Mouse (Mus musculus) heart, embryonic 14.5 days (tissue): ENCODE results near the gene Rufy2. TPM values are rescaled to one million over a fixed set of nuclear protein-coding genes. Genes with fewer than 3 reads are reported as not detected.

Experiments
- ATAC-seq: fragments of 200-750 bp; cut with Nextera tagmentation; 2 replicates; pipeline ENCODE4 v1.8.0; 2017; ENCODE audit warnings: low read depth, moderate TSS enrichment; ENCODE audit not compliant: insufficient number of reproducible peaks, insufficient read depth, low FRiP score
- H3K27ac ChIP-seq, 2 experiments: fragments of 200-500 bp in 1 of 2; fragments of 300-500 bp in 1 of 2; sonication (generic) in 1 of 2; replicated peaks in 1 of 2; 2 replicates each; pipeline ENCODE4 v1.5.1; 2012 to 2014; ENCODE audit warnings: low read depth in 2 of 2, low read length in 2 of 2, control low read depth in 1 of 2, mild to moderate bottlenecking in 1 of 2, mixed read lengths in 1 of 2; ENCODE audit not compliant: control insufficient read depth in 1 of 2, insufficient read depth in 1 of 2
- H3K27me3 ChIP-seq: fragments of 300-500 bp; sonication (generic); 2 replicates; pipeline ENCODE4 v1.6.1; 2014; ENCODE audit warnings: mild to moderate bottlenecking, low read length, control low read depth; ENCODE audit not compliant: control insufficient read depth, insufficient read depth
- H3K36me3 ChIP-seq: fragments of 300-500 bp; sonication (generic); 2 replicates; pipeline ENCODE4 v1.6.1; 2014; ENCODE audit warnings: mild to moderate bottlenecking, control low read depth, low read length, mixed read lengths; ENCODE audit not compliant: control insufficient read depth, insufficient read depth
- H3K4me1 ChIP-seq, 2 experiments: fragments of 200-500 bp in 1 of 2; fragments of 300-500 bp in 1 of 2; sonication (generic) in 1 of 2; 2 replicates each; pipeline ENCODE4 v1.6.1; 2012 to 2014; ENCODE audit warnings: low read length in 2 of 2, control low read depth in 1 of 2, mixed read lengths in 1 of 2; ENCODE audit not compliant: control insufficient read depth in 2 of 2, insufficient read depth in 2 of 2
- H3K4me2 ChIP-seq: fragments of 300-500 bp; sonication (generic); 2 replicates; pipeline ENCODE4 v1.6.1; 2014; ENCODE audit warnings: mild to moderate bottlenecking, low read length
- H3K4me3 ChIP-seq, 2 experiments: fragments of 200-500 bp in 1 of 2; fragments of 300-500 bp in 1 of 2; sonication (generic) in 1 of 2; 2 replicates each; pipeline ENCODE4 v1.5.1; 2012 to 2014; ENCODE audit warnings: low read length in 2 of 2, mild to moderate bottlenecking in 2 of 2, control low read depth in 1 of 2, low read depth in 1 of 2, moderate library complexity in 1 of 2; ENCODE audit not compliant: control insufficient read depth in 1 of 2, insufficient read depth in 1 of 2
- H3K9ac ChIP-seq: fragments of 300-500 bp; sonication (generic); 2 replicates; pipeline ENCODE4 v1.6.1; 2014; ENCODE audit warnings: mild to moderate bottlenecking, low read length
- H3K9me3 ChIP-seq: fragments of 300-500 bp; sonication (generic); 2 replicates; pipeline ENCODE4 v1.6.1; 2016; ENCODE audit warnings: low read length, control low read depth; ENCODE audit not compliant: control insufficient read depth
- WGBS: fragments of 180-500 bp; shearing (Covaris S2); extraction: QIAGEN DNeasy Blood & Tissue Kit; methylation state at CpG from one replicate; pipeline ENCODE4 v1.1.7; 2014; 5-methylcytosine and 5-hydroxymethylcytosine counted together
- polyA plus RNA-seq: library from polyadenylated mRNA; unstranded; fragments of >200 nt; fragmentation: Nextera tagmentation; extraction: Ambion mirVana; gene quantifications from 2 replicates; pipeline ENCODE4 v1.2.1, GENCODE M21; 2014

Gene Rufy2
- polyA plus RNA-seq, 1 experiment from 2014 or later: 15.8 TPM

DNA sequence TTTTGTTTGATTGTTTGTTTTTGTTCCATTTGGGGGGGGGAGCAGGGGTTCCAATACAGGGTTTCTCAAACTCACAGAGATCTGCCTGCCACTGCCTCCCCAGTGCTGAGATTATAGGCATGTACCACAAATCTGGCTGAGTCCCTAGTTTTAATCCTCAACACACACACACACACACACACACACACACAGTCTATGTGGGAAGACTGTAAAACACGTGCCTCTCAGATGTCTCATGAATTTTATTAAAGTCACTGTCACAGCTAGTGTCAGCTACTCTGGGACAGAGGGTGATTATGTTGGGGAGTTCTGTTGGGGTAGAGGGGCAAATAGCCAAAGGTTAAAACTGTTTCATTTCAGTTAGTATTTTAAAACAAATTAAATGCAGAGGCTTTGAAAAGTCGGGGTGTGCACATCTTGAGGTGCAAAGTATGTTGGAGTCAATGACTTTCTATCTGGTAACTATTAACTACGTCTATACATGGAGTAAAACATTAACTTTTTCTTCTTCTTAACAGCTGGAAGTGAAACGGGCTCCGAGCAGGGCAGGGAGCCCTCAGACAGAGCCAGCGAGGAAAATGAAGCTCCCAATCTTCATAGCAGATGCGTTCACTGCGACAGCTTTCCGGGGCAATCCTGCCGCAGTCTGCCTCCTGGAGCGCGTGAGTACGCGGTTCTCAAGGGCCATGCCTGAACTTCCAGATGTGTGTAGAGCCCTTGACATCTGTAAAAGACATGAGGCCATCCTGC lies 58.7 kb downstream of the Rufy2 start:
- WGBS: 76% methylated on average over 14 of the region's 14 CpGs
- no peak overlapping the region for H3K27ac ChIP-seq
- H3K4me3 ChIP-seq: no peak overlapping the region
- H3K9ac ChIP-seq: no peak overlapping the region
- H3K4me2 ChIP-seq: no peak overlapping the region
- peaks cover 2 to 3% of the 10 kb centered on the region in 2 experiments; a peak in 2 of 4 replicates for H3K4me1 ChIP-seq
- H3K27me3 ChIP-seq: no peaks in the 10 kb centered on the region
- H3K36me3 ChIP-seq: no peaks in the 10 kb centered on the region
- no peaks in the 10 kb centered on the region for H3K9me3 ChIP-seq
- no peak for ATAC-seq

DNA sequence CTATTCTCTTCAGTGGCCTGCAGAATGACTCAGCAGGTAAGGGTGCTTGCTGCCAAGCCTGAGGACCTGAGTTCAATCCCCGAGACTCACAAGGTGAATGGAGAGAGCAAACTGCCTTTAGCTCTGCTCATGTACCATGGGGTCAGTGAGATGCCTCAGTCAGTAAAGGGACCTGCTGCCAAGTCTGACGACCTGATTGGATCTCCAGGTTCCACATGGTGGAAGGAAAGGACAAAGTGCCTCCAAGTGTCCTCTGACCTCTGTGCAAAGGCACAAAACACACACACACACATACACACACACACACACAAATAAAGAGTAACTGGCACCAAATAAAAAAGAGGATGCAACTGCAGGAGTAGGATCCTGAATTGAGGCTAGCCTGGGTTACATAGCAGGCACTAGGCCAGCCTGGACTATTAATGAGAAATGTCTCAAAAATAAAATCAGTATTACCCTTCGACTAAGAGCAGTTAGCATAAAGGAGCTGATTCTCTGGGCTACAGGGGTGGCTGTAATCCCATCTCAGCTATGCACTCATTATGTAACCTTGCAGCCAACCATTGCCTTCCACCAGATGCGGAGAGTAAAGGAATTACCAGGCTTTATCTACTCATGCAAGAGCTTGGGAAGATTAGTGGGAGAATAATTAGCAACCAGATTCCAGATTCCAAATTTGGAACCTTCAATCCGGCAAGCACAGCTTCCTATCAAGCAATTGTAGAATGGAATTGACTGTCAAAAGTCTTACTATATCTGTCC lies 60.0 kb downstream of the Rufy2 start:
- ATAC-seq: peak; percentile 43; the same call in 1 of the 2 replicates

DNA sequence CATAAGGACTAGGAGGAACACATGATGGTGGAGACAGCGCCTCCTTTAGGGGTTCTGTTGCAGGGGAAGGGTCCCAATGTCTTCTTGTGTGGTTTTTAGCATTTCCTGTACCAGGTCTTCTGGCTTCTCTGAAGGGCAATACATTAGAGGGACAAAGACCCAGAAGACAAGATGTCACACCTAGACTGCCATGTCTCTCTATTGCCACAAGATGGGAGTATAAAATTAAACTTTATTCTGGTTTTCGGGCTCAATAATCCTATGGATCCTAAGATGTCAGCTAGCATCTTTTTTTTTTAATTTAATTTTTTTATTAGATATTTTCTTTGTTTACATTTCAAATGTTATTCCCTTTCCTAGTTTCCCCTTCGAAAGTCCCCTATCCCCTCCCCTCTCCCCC lies 63.1 kb downstream of the Rufy2 start:
- Histone ChIP-seq H3K4me2 (no peak overlapping the region), H3K9me3 (no peaks in the 10 kb centered on the region), H3K36me3 (no peaks in the 10 kb centered on the region), H3K4me1 (peaks cover 2 to 3% of the 10 kb centered on the region in 2 experiments; a peak in 2 of 4 replicates), H3K9ac (no peak overlapping the region), H3K4me3 (no peak overlapping the region), H3K27ac (no peak overlapping the region), H3K27me3 (no peaks in the 10 kb centered on the region)
- ATAC-seq: no peak
- 78% methylated on average over 3 of the region's 3 CpGs for WGBS

More for the DNA sequence above, 60.0 kb downstream of the Rufy2 start:
- WGBS: 54% methylated on average over 5 of the region's 5 CpGs
- no peaks in the 10 kb centered on the region for H3K36me3 ChIP-seq
- no peak overlapping the region for H3K9ac ChIP-seq
- peaks cover 2 to 3% of the 10 kb centered on the region in 2 experiments; a peak in 2 of 4 replicates for H3K4me1 ChIP-seq
- H3K4me3 ChIP-seq: no peak overlapping the region
- no peaks in the 10 kb centered on the region for H3K27me3 ChIP-seq
- no peak overlapping the region for H3K4me2 ChIP-seq
- H3K27ac ChIP-seq: no peak overlapping the region
- no peaks in the 10 kb centered on the region for H3K9me3 ChIP-seq

DNA sequence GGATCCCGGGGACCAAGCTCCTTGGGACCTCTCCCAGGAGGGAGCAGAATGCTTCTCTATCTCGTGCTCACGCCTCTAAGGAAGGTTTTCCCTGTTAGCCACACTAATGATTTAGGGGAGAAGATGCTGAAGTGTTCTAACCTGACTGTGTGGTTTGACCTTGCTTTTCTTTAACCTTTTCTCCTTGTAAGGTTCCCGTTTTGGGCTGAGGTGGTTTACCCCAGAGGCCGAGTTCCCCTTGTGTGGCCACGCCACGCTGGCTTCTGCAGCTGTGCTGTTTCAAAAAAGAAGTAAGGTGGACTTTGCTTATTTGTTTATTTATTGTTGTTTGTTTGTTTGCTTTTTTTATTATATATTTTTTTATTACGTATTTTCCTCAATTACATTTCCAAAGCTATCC lies 67.7 kb downstream of the Rufy2 start:
- Histone ChIP-seq H3K4me3 (no peak overlapping the region), H3K4me1 (no peaks in the 10 kb centered on the region)
- 85% methylated on average over 8 of the region's 8 CpGs for WGBS

GRCm38 (mm10) chr10:63049106-63049505 lies 69.1 kb downstream of the Rufy2 start:
- H3K27ac ChIP-seq: no peak overlapping the region
- H3K9me3 ChIP-seq: no peaks in the 10 kb centered on the region
- H3K9ac ChIP-seq: no peak overlapping the region
- H3K4me3 ChIP-seq: no peak overlapping the region
- H3K36me3 ChIP-seq: no peaks in the 10 kb centered on the region
- WGBS: 65% methylated on average over 1 of the region's 2 CpGs
- no peak for ATAC-seq
- H3K4me1 ChIP-seq: peaks cover 3 to 4% of the 10 kb centered on the region in 2 experiments; a peak in 2 of 4 replicates
- no peaks in the 10 kb centered on the region for H3K27me3 ChIP-seq
- H3K4me2 ChIP-seq: no peak overlapping the region

More for the DNA sequence above, 67.7 kb downstream of the Rufy2 start:
- Histone ChIP-seq H3K27me3 (no peaks in the 10 kb centered on the region), H3K4me2 (no peak overlapping the region), H3K36me3 (no peaks in the 10 kb centered on the region), H3K9me3 (no peaks in the 10 kb centered on the region), H3K9ac (no peak overlapping the region), H3K27ac (no peak overlapping the region)
- no peak for ATAC-seq

GRCm38 (mm10) chr10:63051267-63051666 lies 71.2 kb downstream of the Rufy2 start:
- Histone ChIP-seq H3K27ac (no peak overlapping the region), H3K27me3 (no peaks in the 10 kb centered on the region), H3K4me3 (no peak overlapping the region), H3K9ac (no peak overlapping the region), H3K36me3 (no peaks in the 10 kb centered on the region), H3K9me3 (no peaks in the 10 kb centered on the region), H3K4me1 (peaks cover 3 to 4% of the 10 kb centered on the region in 2 experiments; a peak in 2 of 4 replicates), H3K4me2 (no peak overlapping the region)
- WGBS: 70% methylated on average over 7 of the region's 7 CpGs
- no peak for ATAC-seq

DNA sequence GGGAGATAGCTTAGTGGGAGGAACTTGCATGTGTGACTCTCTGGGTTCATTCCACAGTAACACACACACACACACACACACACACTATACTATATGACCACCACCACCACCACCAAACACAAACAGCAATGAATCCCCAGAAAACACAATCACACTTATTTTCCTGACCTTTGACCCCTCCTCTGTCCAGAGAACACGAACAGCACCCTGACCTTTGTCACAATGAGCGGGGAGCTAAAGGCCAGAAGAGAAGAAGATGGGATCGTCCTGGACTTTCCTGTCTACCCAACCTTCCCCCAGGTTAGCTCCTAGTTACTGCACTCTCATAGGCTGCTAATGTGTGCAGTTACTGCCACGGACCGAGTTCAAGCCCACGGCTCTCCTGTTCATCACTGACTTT lies 72.0 kb downstream of the Rufy2 start:
- Histone ChIP-seq H3K4me3 (no peak overlapping the region), H3K36me3 (no peaks in the 10 kb centered on the region), H3K27me3 (no peaks in the 10 kb centered on the region), H3K9ac (no peak overlapping the region), H3K4me1 (peaks cover 3 to 4% of the 10 kb centered on the region in 2 experiments; a peak in 2 of 4 replicates), H3K4me2 (no peak overlapping the region), H3K27ac (no peak overlapping the region), H3K9me3 (no peaks in the 10 kb centered on the region)
- no peak for ATAC-seq
- WGBS: 77% methylated on average over 6 of the region's 6 CpGs
